Mouse (Mus musculus): ENCODE data around the gene Pvalb.

Gene Pvalb

GRCm38 (mm10) chr15:78206312-78206711 lies at the start of gene Pvalb:
Pvalb (minus strand) TSS chr15:78206400.
- ATAC-seq (ENCODE audit: insufficient number of reproducible peaks, low FRiP score, low TSS enrichment): no peak

DNA sequence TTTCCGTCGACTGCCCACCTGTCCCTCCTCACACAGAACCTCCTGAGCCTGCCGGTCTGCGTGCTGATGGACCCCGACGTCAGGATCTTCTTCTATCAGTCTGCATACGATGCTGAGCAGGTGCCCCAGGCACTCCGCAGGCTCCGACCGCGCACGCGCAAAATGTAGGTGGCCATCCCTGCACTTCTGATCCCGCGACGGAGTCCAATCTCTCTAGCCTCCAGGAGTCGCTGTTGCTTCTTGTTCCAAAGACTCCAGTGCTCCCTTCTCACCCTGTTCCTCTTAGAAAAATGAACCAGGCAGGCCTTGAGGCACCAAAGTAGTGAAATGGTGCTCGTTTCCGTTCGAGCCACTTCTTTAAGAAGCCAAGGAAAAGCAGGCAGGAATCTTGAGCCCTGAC lies 48.6 kb upstream of the Pvalb start:
- no peak for ATAC-seq (ENCODE audit: insufficient number of reproducible peaks, low FRiP score, low TSS enrichment)

GRCm38 (mm10) chr15:78248410-78248809 lies 42.2 kb upstream of the Pvalb start:
- no peak for ATAC-seq (ENCODE audit: insufficient number of reproducible peaks, low FRiP score, low TSS enrichment)

DNA sequence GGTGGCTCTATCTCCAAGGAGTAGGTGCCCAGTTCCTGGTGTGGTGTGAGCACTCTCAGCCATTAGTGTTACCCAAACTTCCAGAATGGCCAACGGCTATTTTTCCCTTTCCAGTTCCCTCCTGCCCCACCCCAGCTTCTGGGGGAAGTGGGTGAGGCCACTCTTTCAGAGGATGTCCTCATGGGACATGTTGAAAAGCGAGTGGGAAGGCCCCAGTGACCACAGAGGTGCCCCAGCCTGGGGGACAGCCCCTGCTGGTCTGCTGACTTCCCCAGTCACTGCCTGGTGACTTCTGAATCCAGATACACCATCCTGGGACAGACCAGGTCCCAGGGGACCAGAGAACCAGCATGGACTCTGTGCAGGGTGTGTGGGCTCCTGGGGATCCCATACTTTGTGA lies 41.5 kb upstream of the Pvalb start:
- no peak for ATAC-seq (ENCODE audit: insufficient number of reproducible peaks, low FRiP score, low TSS enrichment)

DNA sequence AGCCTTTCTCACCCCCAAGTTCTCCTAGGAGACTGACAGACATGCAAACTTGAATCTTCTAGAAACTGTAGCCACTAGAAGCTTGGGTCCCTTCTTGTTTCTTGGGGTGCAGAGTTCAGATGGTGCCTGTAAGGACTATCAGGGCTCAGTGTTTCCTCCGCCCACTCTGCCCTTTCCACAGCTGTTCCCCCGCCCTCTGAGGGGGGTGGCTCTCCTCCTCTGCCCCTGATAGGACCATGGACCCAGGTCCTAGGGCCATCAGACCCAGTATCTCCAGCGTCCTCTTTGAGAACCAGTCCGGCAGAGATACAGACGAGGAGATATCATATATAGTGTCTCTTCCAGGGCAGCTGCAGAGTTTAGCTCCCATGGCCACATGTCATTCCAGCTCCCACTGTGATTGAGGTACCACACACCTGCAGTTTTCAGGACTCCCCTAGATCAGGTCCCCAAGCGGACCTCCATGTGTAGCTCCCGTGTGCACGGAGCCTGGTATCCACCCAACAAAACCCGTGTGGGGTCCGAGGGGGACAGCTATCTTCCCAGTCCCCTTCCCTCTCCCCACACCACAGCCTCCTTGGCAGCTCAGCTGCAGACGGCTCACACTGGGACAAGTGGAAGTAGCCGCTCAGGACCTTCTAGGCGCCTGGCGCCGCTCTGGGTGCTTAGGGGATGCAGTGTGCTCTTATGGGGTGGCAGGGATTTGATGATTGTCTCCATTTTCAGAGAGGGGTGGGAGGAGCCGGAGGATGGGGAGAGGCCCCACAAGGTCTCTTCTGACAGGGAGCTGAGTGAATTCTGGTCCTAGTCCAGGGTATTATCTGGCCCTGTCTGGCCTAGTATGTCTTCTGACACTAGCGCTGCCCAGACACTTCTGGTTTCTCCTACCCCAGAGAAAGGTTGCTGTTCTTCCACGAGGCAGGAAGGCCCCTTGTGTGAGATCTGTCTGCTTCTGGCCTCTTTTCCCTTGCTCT lies 40.2 kb upstream of the Pvalb start:
- ATAC-seq (ENCODE audit: insufficient number of reproducible peaks, low FRiP score, low TSS enrichment): no peak

- ATAC-seq (ENCODE audit: insufficient number of reproducible peaks, low FRiP score, low TSS enrichment): no peak
These were observed 38.7 kb upstream of the Pvalb start, which contains the start of gene Ncf4 for GRCm38 (mm10) chr15:78244695-78245492. Ncf4 (plus strand) TSS chr15:78244801.

DNA sequence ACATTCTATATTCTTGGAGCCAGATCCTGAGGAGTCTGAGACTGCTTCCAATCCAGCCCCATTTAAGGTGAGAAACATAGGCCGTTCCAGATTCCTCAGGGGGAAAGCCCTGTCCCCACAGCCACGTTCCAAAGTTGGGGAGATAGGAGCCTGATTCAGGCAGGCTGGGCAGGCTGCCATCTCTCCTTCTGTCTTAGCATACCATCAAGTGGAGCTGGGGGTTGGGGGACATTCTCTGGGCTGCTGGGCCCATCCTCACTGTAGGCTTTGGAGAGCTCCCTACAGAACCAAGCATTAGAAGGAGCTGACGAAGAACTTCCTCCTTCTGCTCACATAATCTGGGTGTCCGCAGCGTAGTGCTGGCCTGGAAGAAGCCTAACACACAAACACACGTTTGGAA lies 37.6 kb upstream of the Pvalb start:
- ATAC-seq (ENCODE audit: insufficient number of reproducible peaks, low FRiP score, low TSS enrichment): no peak

GRCm38 (mm10) chr15:78243061-78243460 lies 36.9 kb upstream of the Pvalb start:
- no peak for ATAC-seq (ENCODE audit: insufficient number of reproducible peaks, low FRiP score, low TSS enrichment)

- ATAC-seq (ENCODE audit: insufficient number of reproducible peaks, low FRiP score, low TSS enrichment): no peak
These were observed 35.1 kb upstream of the Pvalb start for GRCm38 (mm10) chr15:78241335-78241734.

DNA sequence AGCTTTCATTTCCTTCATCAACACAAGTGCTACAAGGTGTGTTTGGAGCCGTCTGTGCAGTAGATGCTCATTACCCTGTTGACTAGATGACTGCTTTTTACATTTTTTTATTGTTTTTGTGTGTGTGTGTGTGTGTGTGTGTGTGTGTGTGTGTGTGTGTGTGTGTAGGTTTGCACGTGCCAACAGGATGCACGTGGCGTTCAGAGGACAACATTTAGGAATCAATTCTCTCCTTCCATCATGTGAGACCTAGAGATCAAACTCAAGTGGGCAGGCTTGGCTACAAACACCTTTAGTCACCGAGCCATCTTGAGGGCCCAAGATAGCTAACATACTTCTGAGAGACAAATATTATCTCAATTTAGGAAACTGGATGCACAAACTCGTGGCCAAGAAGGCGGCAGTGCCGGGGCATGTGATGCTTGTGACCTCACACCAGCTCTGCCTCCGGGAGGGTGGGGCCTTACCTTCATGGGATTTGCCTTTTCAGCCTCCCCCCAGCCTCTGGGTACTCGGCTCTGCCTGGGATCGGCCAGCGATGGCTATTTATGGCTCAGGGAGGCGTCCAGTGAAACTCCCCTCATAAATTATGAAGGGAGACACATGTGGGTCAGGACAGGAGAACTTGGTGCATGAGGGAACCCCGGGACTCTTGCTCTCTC lies 33.9 kb upstream of the Pvalb start:
- no peak for ATAC-seq (ENCODE audit: insufficient number of reproducible peaks, low FRiP score, low TSS enrichment)

DNA sequence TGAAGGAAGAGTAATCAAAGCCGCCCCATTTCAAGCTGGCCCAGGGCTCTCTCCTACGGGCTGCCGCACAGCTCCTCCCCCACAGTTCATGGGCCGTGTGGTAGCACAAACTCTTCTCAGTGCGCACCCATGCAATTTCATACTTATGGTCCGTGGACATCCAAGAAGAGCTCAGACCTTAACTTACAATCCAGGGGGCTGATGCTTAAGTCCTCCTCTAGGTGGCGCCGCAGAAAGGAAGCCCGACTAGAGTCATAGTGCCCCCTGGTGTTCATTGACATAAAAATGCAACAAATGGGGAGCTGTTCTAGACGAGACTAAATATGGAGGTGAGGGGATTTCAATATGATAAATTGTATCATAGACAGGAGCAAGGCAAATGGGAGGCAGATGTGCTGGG lies 33.3 kb upstream of the Pvalb start:
- peak; percentile 36; the same call in 1 of the 2 replicates for ATAC-seq (ENCODE audit: insufficient number of reproducible peaks, low FRiP score, low TSS enrichment)

DNA sequence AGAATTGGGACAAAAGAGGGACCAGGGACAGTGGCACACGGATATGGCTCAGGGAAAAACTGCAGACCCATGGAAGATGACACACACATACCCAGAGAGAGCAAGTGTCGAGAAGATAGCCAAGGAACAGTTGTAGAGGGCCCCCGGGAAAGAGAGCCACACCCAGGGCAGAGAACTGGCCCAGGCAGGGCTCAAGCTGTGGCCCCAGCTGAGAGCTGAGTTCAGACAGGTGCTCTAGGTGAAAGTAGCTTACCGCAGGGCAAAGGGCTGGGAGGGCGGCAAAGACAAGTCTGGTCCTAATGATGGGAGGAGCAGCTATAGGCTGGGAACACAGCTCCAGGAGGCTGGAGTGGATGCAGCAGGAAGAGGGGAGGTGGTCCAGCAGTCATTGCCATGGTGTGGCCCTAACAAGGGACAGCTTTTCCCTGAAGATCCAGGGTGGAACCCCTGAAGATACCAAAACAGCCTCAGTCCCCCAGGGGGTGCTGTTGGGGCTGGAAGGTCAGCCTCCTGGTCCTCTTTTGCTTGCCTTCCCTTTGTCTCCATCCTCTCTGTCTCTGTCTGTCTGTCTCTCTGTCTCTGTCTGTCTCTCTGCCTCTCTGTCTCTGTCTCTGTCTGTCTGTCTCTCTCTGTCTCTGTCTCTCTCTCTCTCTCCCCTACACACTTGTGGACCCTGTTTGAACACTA lies 28.8 kb upstream of the Pvalb start:
- no peak for ATAC-seq (ENCODE audit: insufficient number of reproducible peaks, low FRiP score, low TSS enrichment)

DNA sequence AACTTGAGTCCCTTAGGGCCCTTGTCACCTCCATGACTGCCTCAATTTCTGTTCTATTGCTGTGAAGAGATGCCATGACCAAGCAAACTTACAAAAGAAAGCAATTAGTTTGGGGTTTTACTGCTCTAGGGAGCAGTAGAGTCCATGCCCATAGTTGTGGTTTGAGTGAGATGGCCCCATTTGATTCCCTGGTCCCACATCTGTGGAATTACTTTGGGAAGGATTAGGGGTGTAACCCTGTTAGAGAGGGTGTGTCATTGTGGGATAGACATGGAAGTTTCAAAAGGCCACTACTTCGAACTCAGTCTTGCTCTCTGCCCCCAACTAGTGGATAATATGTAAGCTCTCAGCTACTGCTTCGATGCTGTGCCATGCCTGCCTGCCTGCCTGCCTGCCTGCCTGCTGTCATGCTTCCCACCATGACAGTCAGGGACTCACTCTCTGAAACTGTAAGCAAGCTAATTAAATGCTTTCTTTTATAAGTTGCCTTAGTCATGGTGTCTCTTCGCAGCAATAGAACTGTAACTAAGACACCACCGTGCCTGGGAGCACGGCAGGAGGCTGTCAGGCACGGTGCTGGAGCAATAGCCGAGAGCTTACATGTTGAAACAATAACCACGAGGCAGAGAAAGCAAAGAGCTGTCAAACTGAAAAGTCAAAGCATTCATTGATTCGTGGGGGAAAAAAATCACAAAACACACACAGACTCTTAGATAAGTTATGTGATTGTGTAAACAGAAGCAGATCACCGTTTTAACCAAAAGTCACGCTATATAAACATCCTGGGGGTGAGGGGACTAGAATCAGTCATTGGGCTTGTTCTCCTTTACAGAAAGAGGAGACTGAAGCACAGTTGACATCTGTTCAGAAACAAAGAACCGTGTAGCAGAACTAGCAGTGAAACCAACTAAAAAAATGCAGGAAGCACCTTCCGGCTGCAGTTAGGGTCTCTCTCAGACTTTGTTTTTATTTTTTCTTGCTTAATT lies 25.4 kb upstream of the Pvalb start:
- ATAC-seq (ENCODE audit: insufficient number of reproducible peaks, low FRiP score, low TSS enrichment): no peak

DNA sequence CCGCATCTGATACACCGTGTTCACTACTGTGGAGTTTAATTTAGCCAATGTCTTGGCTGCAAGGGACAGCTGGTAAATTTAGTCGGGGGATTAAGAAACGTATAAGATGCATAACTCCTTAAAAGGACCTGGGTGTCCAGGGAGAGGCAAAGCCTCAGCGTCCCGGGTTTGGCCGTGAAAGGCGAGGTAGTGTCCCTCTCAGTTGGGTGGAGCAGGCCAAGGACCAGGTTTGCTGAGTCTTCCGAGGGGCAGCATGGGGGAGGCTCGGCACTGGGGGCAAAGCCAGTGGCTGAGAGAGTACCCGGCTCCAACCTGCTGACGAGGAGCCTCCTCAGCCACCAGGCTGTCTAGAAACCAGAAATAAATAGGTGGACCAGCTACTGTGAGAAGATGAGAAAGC lies 21.6 kb upstream of the Pvalb start:
- ATAC-seq (ENCODE audit: insufficient number of reproducible peaks, low FRiP score, low TSS enrichment): no peak

DNA sequence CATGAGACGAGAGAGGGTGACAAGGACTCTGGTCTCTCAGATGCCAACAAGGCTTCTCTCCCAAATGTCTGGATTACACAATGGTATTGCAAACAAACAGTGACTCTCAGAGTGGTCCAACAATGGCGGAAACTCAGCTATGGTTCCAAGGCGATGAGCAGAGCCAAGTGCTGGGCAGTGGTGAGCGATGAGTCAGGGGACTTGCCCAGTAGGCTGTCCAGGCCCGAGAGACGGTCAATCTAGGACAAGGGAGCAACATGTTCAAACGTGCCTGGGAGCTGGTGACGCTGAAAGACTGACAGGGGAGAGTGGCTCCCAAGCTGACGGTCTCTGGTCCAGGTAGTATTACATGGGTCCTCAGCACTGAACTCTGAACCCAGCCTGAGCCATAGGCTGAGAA lies 9.1 kb upstream of the Pvalb start:
- ATAC-seq (ENCODE audit: insufficient number of reproducible peaks, low FRiP score, low TSS enrichment): no peak

DNA sequence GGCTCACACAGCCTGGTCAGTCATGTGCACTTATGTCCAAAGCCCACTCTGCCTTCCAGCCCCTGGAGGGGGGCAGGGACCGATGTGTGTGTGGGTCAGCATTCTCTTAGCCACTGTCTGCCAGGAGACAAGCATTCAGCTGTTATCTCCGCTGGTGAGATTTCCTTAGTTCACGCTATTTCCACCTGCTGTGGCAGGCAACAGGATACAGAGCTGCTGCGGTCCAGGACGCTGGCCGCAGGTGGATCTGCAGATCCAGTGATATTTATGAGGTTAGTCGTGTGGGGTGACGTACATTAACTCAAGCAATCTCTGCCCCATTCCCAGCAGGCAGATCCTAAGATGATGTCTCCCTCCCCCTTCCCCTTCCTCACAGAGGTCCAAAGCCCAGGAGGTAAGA lies 5.2 kb upstream of the Pvalb start:
- no peak for ATAC-seq (ENCODE audit: insufficient number of reproducible peaks, low FRiP score, low TSS enrichment)

GRCm38 (mm10) chr15:78210203-78210602 lies 4.0 kb upstream of the Pvalb start:
- ATAC-seq (ENCODE audit: insufficient number of reproducible peaks, low FRiP score, low TSS enrichment): no peak

DNA sequence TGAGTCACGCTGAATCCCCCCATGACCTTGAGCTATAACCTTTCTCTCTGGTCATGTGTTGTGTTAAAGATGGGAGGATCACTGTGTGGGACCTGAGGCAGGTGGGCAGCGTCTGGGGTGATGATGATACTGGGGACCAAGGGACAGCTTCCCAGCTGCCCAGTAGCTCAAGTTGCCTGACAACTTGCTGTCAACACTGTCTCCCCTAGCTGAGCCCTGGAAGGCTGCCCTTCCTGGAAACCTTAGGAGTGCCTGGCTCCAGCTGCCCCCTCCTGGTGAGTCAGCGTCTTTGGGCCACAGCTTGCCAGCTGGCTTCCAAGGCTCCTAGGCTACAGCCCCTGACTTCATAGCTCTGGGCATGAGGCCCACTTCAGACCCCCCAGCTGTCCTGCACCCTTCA lies 1.0 kb downstream of the Pvalb start:
- no peak for ATAC-seq (ENCODE audit: insufficient number of reproducible peaks, low FRiP score, low TSS enrichment)

All from cerebellum, adult (tissue).